Mouse (Mus musculus): ENCODE data around the gene Tbcd.

Tbcd gene

GRCm38 (mm10) chr11:121564265-121564664 is 112.5 kb downstream of the Tbcd start:
- in situ Hi-C loops (cut with MboI): no loop called here

GRCm38 (mm10) chr11:121581856-121582255 is 130.1 kb downstream of the Tbcd start:
- in situ Hi-C loops (cut with MboI): no loop called here

- in situ Hi-C loops (cut with MboI): no loop called here
Measured at GRCm38 (mm10) chr11:121597254-121597653, 145.5 kb downstream of the Tbcd start.

- in situ Hi-C loops (cut with MboI): no loop called here
Measured at GRCm38 (mm10) chr11:121601422-121601821, 149.7 kb downstream of the Tbcd start.

GRCm38 (mm10) chr11:121605604-121606003 is 153.9 kb downstream of the Tbcd start:
- in situ Hi-C loops (cut with MboI): no loop called here

GRCm38 (mm10) chr11:121610976-121611375 is 159.2 kb downstream of the Tbcd start:
- in situ Hi-C loops (cut with MboI): no loop called here

GRCm38 (mm10) chr11:121615961-121616485 is 164.3 kb downstream of the Tbcd start:
- in situ Hi-C loops (cut with MboI): no loop called here

- in situ Hi-C loops (cut with MboI): no loop called here
Measured at GRCm38 (mm10) chr11:121616501-121616900, 164.8 kb downstream of the Tbcd start.

GRCm38 (mm10) chr11:121617371-121617770 is 165.6 kb downstream of the Tbcd start:
- in situ Hi-C loops (cut with MboI): no loop called here

GRCm38 (mm10) chr11:121625007-121625406 is 173.3 kb downstream of the Tbcd start:
- in situ Hi-C loops (cut with MboI): no loop called here

- in situ Hi-C loops (cut with MboI): no loop called here
Measured at GRCm38 (mm10) chr11:121627521-121627920, 175.8 kb downstream of the Tbcd start.

- in situ Hi-C loops (cut with MboI): no loop called here
Measured at GRCm38 (mm10) chr11:121629529-121629928, 177.8 kb downstream of the Tbcd start.

- in situ Hi-C loops (cut with MboI): no loop called here
Measured at GRCm38 (mm10) chr11:121630406-121630805, 178.7 kb downstream of the Tbcd start.

GRCm38 (mm10) chr11:121631410-121631809 is 179.7 kb downstream of the Tbcd start:
- in situ Hi-C loops (cut with MboI): no loop called here

GRCm38 (mm10) chr11:121636646-121637045 is 184.9 kb downstream of the Tbcd start:
- in situ Hi-C loops (cut with MboI): no loop called here

GRCm38 (mm10) chr11:121641501-121642145 is 189.9 kb downstream of the Tbcd start:
- in situ Hi-C loops (cut with MboI): no loop called here

- in situ Hi-C loops (cut with MboI): no loop called here
Measured at GRCm38 (mm10) chr11:121645394-121645793, 193.6 kb downstream of the Tbcd start.

- in situ Hi-C loops (cut with MboI): no loop called here
Measured at GRCm38 (mm10) chr11:121647321-121647720, 195.6 kb downstream of the Tbcd start.

- in situ Hi-C loops (cut with MboI): no loop called here
Measured at GRCm38 (mm10) chr11:121648166-121648565, 196.4 kb downstream of the Tbcd start.

- in situ Hi-C loops (cut with MboI): no loop called here
Measured at GRCm38 (mm10) chr11:121649900-121650299, 198.2 kb downstream of the Tbcd start.

- in situ Hi-C loops (cut with MboI): no loop called here
Measured at GRCm38 (mm10) chr11:121650668-121651067, 198.9 kb downstream of the Tbcd start.

GRCm38 (mm10) chr11:121651556-121651955 is 199.8 kb downstream of the Tbcd start:
- in situ Hi-C loops (cut with MboI): no loop called here

- in situ Hi-C loops (cut with MboI): no loop called here
Measured at GRCm38 (mm10) chr11:121651983-121652382, 200.2 kb downstream of the Tbcd start.
